Mouse (Mus musculus) left cerebral cortex, adult 2 months (tissue): Measurements from ENCODE around the gene Vat1. TPM values are rescaled to one million over a fixed set of nuclear protein-coding genes. Genes with fewer than 3 reads are reported as not detected.
A peak's percentile ranks its signal among the peaks of the same experiment; 100 is the strongest.
"Not testable (repeated sequence)": the region's sequence is repeated elsewhere in the genome, so short reads cannot be mapped to it uniquely, and the experiment has no call there.

ENCODE experiments used
- DNase-seq, 2 experiments: peaks; one replicate each; pipeline ENCODE4 v3.0.0; 2021 to 2022; ENCODE audit warnings: low spot score in 2 of 2, mixed read lengths in 1 of 2; ENCODE audit errors: extremely low spot score in 1 of 2
- H3K27ac ChIP-seq: fragments of 200-600 bp; 2 replicates; pipeline ENCODE4 v1.8.1; 2022
- H3K4me3 ChIP-seq: fragments of 200-600 bp; 2 replicates; pipeline ENCODE4 v1.8.1; 2022
- CTCF ChIP-seq: fragments of 200-600 bp; IDR thresholded peaks from 2 replicates; pipeline ENCODE4 v1.8.1; 2022; ENCODE audit warnings: antibody characterized with exemption, mild to moderate bottlenecking, moderate library complexity
- intact Hi-C: fragments of 180-260 bp; cut with DNase I; formaldehyde crosslinking; loops from one replicate; pipeline ENCODE4 v1.15.1; 2025
- total RNA-seq, 2 experiments: library from RNA; stranded (reverse); gene quantifications; 2 replicates each; pipeline ENCODE4 v1.2.3; 2021

Vat1 gene
- total RNA-seq, 2 experiments from 2014 or later = 33.4 to 36.8 TPM

- intact Hi-C loops = no loop called here
- DNase-seq = no peak
- no peak overlapping the region for H3K4me3 ChIP-seq
- no peak overlapping the region for H3K27ac ChIP-seq
- peak; percentile 4; the same call in 1 of the 2 replicates for TF ChIP-seq CTCF
Measured at GRCm38 (mm10) chr11:101450394-101450793, 15.6 kb downstream of the Vat1 start.

- intact Hi-C loops = loop anchor here (2.0 kb wide), 1 partner anchor 15 kb away; the partner anchor contains the start of gene Rnd2
- H3K4me3 ChIP-seq, DNase-seq, H3K27ac ChIP-seq: not testable (repeated sequence)
Measured at GRCm38 (mm10) chr11:101449596-101449995, 16.4 kb downstream of the Vat1 start.

GRCm38 (mm10) chr11:101448899-101449298 lies 17.1 kb downstream of the Vat1 start:
- no peak overlapping the region for H3K27ac ChIP-seq
- H3K4me3 ChIP-seq = peak overlapping the region; percentile 33
- intact Hi-C loops = loop anchor here (2.0 kb wide), 1 partner anchor 16 kb away; the partner anchor contains the start of gene Rnd2
- no peak for TF ChIP-seq CTCF
- no peak for DNase-seq

- H3K4me3 ChIP-seq = peak within 1 kb of the TSS; percentile 33
- no peak for TF ChIP-seq CTCF
- intact Hi-C loops = loop anchor here (2.0 kb wide), 1 partner anchor 16 kb away; the partner anchor contains the start of gene Rnd2
- peak within 1 kb of the TSS; percentile 66; the same call in 1 of the 2 replicates for H3K27ac ChIP-seq
- no peak for DNase-seq
Measured at GRCm38 (mm10) chr11:101448274-101448746, 17.7 kb downstream of the Vat1 start, which contains the start of gene Ifi35. Ifi35 (plus strand) TSS chr11:101448407.

- Histone ChIP-seq H3K4me3 (no peak overlapping the region), H3K27ac (no peak overlapping the region)
- intact Hi-C loops = loop anchor here (2.0 kb wide), 1 partner anchor 17 kb away; the partner anchor contains the start of gene Rnd2
- TF ChIP-seq CTCF = no peak
- no peak for DNase-seq
Measured at GRCm38 (mm10) chr11:101447786-101448185, 18.2 kb downstream of the Vat1 start.

- H3K4me3 ChIP-seq, DNase-seq, intact Hi-C loops, H3K27ac ChIP-seq: not testable (repeated sequence)
Measured at GRCm38 (mm10) chr11:101446860-101447259, 19.2 kb downstream of the Vat1 start.

- no peak overlapping the region for H3K27ac ChIP-seq
- intact Hi-C loops = no loop called here
- no peak for TF ChIP-seq CTCF
- no peak for DNase-seq
- no peak overlapping the region for H3K4me3 ChIP-seq
Measured at GRCm38 (mm10) chr11:101446319-101446718, 19.7 kb downstream of the Vat1 start.

GRCm38 (mm10) chr11:101442760-101443159 lies 23.3 kb downstream of the Vat1 start:
- no peak for DNase-seq
- intact Hi-C loops = loop anchor here (1.0 to 2.0 kb wide), 2 partner anchors 18 to 110 kb away; partner anchors contain the start of genes Gm27029, Nbr1, Ptges3l and Rundc1
- Histone ChIP-seq H3K4me3 (peak overlapping the region; percentile 95), H3K27ac (peak overlapping the region; percentile 94)
- no peak for TF ChIP-seq CTCF

GRCm38 (mm10) chr11:101442127-101442693 lies 23.8 kb downstream of the Vat1 start, which contains the start of gene Rpl27:
Rpl27 (plus strand) TSS chr11:101442298.
- peak; percentile 58 for TF ChIP-seq CTCF
- peak within 1 kb of the TSS; percentile 95 for H3K4me3 ChIP-seq
- H3K27ac ChIP-seq = peak within 1 kb of the TSS; percentile 94
- peak; percentile 93 to 96 for DNase-seq
- intact Hi-C loops = loop anchor here (1.0 to 2.0 kb wide), 2 partner anchors 17 to 110 kb away; partner anchors contain the start of genes Gm27029, Nbr1, Ptges3l and Rundc1

GRCm38 (mm10) chr11:101441450-101442126 lies 24.4 kb downstream of the Vat1 start:
- DNase-seq, H3K27ac ChIP-seq, H3K4me3 ChIP-seq: not testable (repeated sequence)
- intact Hi-C loops = loop anchor here (1.0 to 2.0 kb wide), 2 partner anchors 17 to 111 kb away; partner anchors contain the start of genes Gm27029, Nbr1, Ptges3l and Rundc1

GRCm38 (mm10) chr11:101438006-101438405 lies 28.0 kb downstream of the Vat1 start:
- not testable (repeated sequence) for H3K27ac ChIP-seq, DNase-seq

GRCm38 (mm10) chr11:101436916-101437315 lies 29.1 kb downstream of the Vat1 start:
- H3K4me3 ChIP-seq = no peak overlapping the region
- intact Hi-C loops = no loop called here
- no peak overlapping the region for H3K27ac ChIP-seq
- DNase-seq = no peak
- no peak for TF ChIP-seq CTCF

More at GRCm38 (mm10) chr11:101438006-101438405, 28.0 kb downstream of the Vat1 start:
- intact Hi-C loops, H3K4me3 ChIP-seq: not testable (repeated sequence)
